Mouse (Mus musculus) MEL (cell line): ENCODE results near the gene Ramp2.

Experiments used
- CHD1 ChIP-seq: IDR thresholded peaks from 2 replicates; pipeline ENCODE4 v1.6.1; 2012; ENCODE audit warnings: low read depth, mild to moderate bottlenecking, inconsistent platforms, low read length, improper control_type of control experiment
- CHD2 ChIP-seq: IDR thresholded peaks from 2 replicates; pipeline ENCODE4 v1.6.1; 2011; ENCODE audit warnings: low read length, improper control_type of control experiment
- EP300 ChIP-seq, 2 experiments: IDR thresholded peaks; 2 replicates each; pipeline ENCODE4 v1.6.1; 2011; ENCODE audit warnings: improper control_type of control experiment in 2 of 2, low read length in 2 of 2, low read depth in 1 of 2, mild to moderate bottlenecking in 1 of 2
- GATA1 ChIP-seq: IDR thresholded peaks from 2 replicates; pipeline ENCODE4 v1.6.1; 2011; ENCODE audit warnings: low read depth, low read length, improper control_type of control experiment
- POLR2A ChIP-seq, 2 experiments: IDR thresholded peaks; 2 replicates each; pipeline ENCODE4 v1.6.1; 2011 to 2012; ENCODE audit warnings: low read length in 2 of 2, mild to moderate bottlenecking in 2 of 2, control low read depth in 1 of 2, improper control_type of control experiment in 1 of 2, low read depth in 1 of 2, moderate library complexity in 1 of 2; ENCODE audit not compliant: control insufficient read depth in 1 of 2, insufficient read depth in 1 of 2, poor library complexity in 1 of 2
- UBTF ChIP-seq: IDR thresholded peaks from 2 replicates; pipeline ENCODE4 v1.6.1; 2012; ENCODE audit warnings: low read depth, mild to moderate bottlenecking, inconsistent platforms, low read length, improper control_type of control experiment, moderate library complexity, borderline replicate concordance; ENCODE audit not compliant: insufficient read depth
- ZC3H11A ChIP-seq: IDR thresholded peaks from 2 replicates; pipeline ENCODE4 v1.6.1; 2012; ENCODE audit warnings: low read depth, mild to moderate bottlenecking, inconsistent platforms, low read length, improper control_type of control experiment

- TF ChIP-seq CHD1: no peak
- no peak for TF ChIP-seq ZC3H11A
- TF ChIP-seq GATA1: no peak
- no peak for TF ChIP-seq POLR2A (IDR thresholded peaks at IDR 0.05; ENCODE audit: control insufficient read depth in 1 of 2, insufficient read depth in 1 of 2, low read depth in 1 of 2, low read length in 2 of 2, poor library complexity in 1 of 2)
- TF ChIP-seq UBTF: no peak
- no peak for TF ChIP-seq CHD2
- TF ChIP-seq EP300 (IDR thresholded peaks at IDR 0.05; ENCODE audit: low read depth in 1 of 2, low read length in 2 of 2): no peak
These were observed 21.5 kb upstream of the Ramp2 start for GRCm38 (mm10) chr11:101224337-101224736.
